Mouse (Mus musculus) liver, embryonic 14.5 days (tissue): ENCODE measurements around the gene Slc35a3. TPM values are rescaled to one million over a fixed set of nuclear protein-coding genes. Genes with fewer than 3 reads are reported as not detected.

Source experiments
- ATAC-seq: fragments of 200-750 bp; cut with Nextera tagmentation; 2 replicates; pipeline ENCODE4 v1.8.0; 2017; ENCODE audit warnings: moderate number of reproducible peaks, mild to moderate bottlenecking, moderate library complexity; ENCODE audit not compliant: insufficient read depth
- DNase-seq, 3 experiments: peaks; one replicate each; pipeline ENCODE4 v3.0.0-alpha.2; 2012 to 2013; ENCODE audit warnings: low read depth in 3 of 3, low spot score in 3 of 3
- H3K27ac ChIP-seq: fragments of 300-500 bp; sonication (generic); 2 replicates; pipeline ENCODE4 v1.5.1; 2014; ENCODE audit warnings: moderate library complexity, mild to moderate bottlenecking, control low read depth, inconsistent platforms
- H3K27me3 ChIP-seq: fragments of 300-500 bp; sonication (generic); 2 replicates; pipeline ENCODE4 v1.6.1; 2014; ENCODE audit warnings: mild to moderate bottlenecking, low read length, moderate library complexity; ENCODE audit not compliant: control insufficient read depth, insufficient read depth
- H3K36me3 ChIP-seq: fragments of 300-500 bp; sonication (generic); replicated peaks from 2 replicates; pipeline ENCODE4 v1.6.1; 2014; ENCODE audit warnings: low read depth; ENCODE audit not compliant: control insufficient read depth, insufficient read depth
- H3K4me1 ChIP-seq, 2 experiments: fragments of 200-500 bp in 1 of 2; fragments of 300-500 bp in 1 of 2; sonication (generic) in 1 of 2; replicated peaks; 2 replicates each; pipeline ENCODE4 v1.6.1; 2012 to 2014; ENCODE audit warnings: antibody characterized with exemption in 1 of 2, inconsistent platforms in 1 of 2, low read length in 1 of 2; ENCODE audit not compliant: control insufficient read depth in 2 of 2, insufficient read depth in 2 of 2
- H3K4me2 ChIP-seq: fragments of 300-500 bp; sonication (generic); 2 replicates; pipeline ENCODE4 v1.6.1; 2014; ENCODE audit warnings: low read depth, mild to moderate bottlenecking, control low read depth, moderate library complexity
- H3K4me3 ChIP-seq, 2 experiments: fragments of 200-500 bp in 1 of 2; fragments of 300-500 bp in 1 of 2; sonication (generic) in 1 of 2; 2 replicates each; pipeline ENCODE4 v1.5.1; 2012 to 2014; ENCODE audit warnings: low read depth in 2 of 2, low read length in 2 of 2, mild to moderate bottlenecking in 2 of 2, control low read depth in 1 of 2, inconsistent platforms in 1 of 2, moderate library complexity in 1 of 2; ENCODE audit not compliant: insufficient read depth in 1 of 2
- H3K9ac ChIP-seq: fragments of 300-500 bp; sonication (generic); replicated peaks from 2 replicates; pipeline ENCODE4 v1.6.1; 2014; ENCODE audit warnings: mild to moderate bottlenecking, control low read depth, moderate library complexity
- H3K9me3 ChIP-seq: fragments of 300-500 bp; sonication (generic); 2 replicates; pipeline ENCODE4 v1.6.1; 2016; ENCODE audit warnings: low read length, mixed read lengths; ENCODE audit not compliant: control insufficient read depth
- CTCF ChIP-seq: IDR thresholded peaks from 2 replicates; pipeline ENCODE4 v1.5.1; 2016; ENCODE audit warnings: antibody characterized with exemption, low read depth, control low read depth
- EP300 ChIP-seq: IDR thresholded peaks from 2 replicates; pipeline ENCODE4 v1.6.1; 2016; ENCODE audit warnings: antibody characterized with exemption, low read depth
- WGBS: fragments of 180-500 bp; shearing (Covaris S2); extraction: QIAGEN DNeasy Blood & Tissue Kit; methylation state at CpG from one replicate; pipeline ENCODE4 v1.1.7; 2014; ENCODE audit not compliant: insufficient replicate concordance; 5-methylcytosine and 5-hydroxymethylcytosine counted together
- polyA plus RNA-seq, 2 experiments: library from polyadenylated mRNA; depleted of rRNA in 1 of 2; stranded (reverse) in 1 of 2; unstranded in 1 of 2; fragments of >200 nt; fragmentation: Nextera tagmentation in 1 of 2; extraction: Ambion mirVana in 1 of 2; gene quantifications; 2 replicates each; pipeline versions ENCODE4 v1.2.1 to v1.2.3; 2012 to 2014

Slc35a3 gene
- polyA plus RNA-seq, 2 experiments, result 6.0 to 7.6 TPM

DNA sequence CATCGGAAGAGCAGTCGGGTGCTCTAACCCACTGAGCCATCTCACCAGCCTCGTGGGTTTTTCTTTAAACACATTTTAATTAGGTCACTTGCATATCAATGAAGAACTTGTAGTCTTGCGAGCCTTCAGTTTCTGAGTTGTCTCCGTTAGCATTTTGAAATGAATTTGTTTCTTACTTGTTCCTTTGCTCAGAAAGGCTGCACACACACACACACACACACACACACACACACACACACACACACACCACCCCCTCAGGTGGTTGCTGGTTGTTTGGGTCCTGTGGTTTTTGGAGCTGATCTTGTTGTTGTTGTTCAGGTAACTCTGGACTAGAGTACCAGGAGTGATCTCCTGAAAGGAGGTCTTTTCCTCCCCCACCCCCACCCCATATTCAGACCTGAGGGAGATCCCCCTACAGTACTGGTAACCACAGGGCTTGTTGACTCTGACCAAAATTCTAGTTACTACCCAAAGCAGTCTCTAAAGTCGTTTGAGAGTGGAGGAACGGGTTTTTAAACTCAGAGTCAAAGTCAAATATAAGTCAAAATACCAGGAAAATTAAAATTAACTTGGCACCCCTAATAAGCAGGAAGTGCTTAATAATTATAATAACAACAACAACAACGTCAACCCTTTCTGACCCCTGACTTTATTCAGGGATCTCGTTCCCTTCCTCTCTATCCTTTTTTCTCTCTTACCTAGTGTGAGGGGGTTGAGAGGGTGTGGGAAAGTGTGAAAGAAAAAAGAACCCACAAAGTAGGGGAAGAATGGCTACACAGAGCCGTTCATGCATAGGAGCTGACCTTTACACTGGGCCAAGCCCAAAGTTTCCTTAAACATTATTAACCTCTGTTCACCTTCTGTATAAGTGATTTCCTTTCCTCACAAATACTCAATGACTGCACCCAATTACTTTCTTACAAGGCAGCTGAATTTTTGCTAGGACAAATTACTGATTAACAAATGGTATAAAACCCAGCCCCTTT lies 11.2 kb upstream of the Slc35a3 start:
- ATAC-seq (no peak), DNase-seq (no peak)
- H3K4me3 ChIP-seq, result no peak overlapping the region
- no peaks in the 10 kb centered on the region for H3K4me1 ChIP-seq
- 60% methylated on average over 10 of the region's 10 CpGs for WGBS
- no peak overlapping the region for H3K4me2 ChIP-seq
- no peak for TF ChIP-seq CTCF
- no peak for TF ChIP-seq EP300
- no peak overlapping the region for H3K9ac ChIP-seq
- no peaks in the 10 kb centered on the region for H3K36me3 ChIP-seq
- no peaks in the 10 kb centered on the region for H3K27me3 ChIP-seq
- H3K27ac ChIP-seq, result no peak overlapping the region
- H3K9me3 ChIP-seq, result no peaks in the 10 kb centered on the region

DNA sequence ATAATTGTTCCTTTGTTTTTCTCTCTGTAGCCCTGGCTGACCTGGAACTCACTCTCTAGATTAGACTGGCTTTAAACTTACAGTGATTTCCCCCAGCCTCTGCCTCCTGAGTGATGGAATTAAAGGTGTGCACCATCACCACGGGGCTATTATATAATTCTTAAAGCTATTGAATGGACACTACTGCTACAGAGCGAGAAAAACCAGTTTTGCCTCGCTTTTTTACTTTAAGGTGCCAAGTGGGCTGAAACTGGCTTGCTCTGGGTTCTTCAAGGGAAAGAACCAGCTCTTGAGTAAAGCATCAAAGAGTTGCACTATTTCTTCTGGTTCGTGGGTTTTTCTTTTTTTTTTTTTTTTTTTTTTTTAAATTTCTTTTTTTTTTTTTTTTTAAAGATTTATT lies 10.3 kb upstream of the Slc35a3 start:
- Histone ChIP-seq H3K4me1 (no peaks in the 10 kb centered on the region), H3K9me3 (no peaks in the 10 kb centered on the region), H3K36me3 (no peaks in the 10 kb centered on the region), H3K9ac (no peak overlapping the region), H3K27ac (no peak overlapping the region), H3K4me3 (no peak overlapping the region), H3K27me3 (no peaks in the 10 kb centered on the region), H3K4me2 (no peak overlapping the region)
- no peak for DNase-seq
- TF ChIP-seq EP300 (no peak), CTCF (no peak)
- WGBS, result 59% methylated on average over 4 of the region's 4 CpGs
- ATAC-seq, result no peak

DNA sequence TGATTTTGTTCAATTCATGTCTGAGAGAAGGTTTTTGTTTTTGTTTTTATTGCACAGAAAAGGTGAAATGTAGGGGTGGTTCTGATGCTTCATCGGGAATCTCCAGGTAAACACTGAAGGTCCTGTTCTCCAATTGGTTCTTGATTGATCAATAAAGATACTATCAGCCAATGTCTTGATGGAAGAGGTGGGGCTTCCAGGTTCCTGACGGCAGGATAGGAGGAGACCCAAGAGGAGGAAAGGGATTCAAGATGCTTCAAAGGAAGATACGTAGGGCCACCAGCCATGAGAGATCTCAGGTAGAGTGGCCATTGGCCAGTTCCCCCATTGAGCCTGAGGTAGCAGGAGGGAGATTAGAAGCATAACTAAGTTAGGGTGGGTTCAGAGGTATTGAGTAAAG lies 6.3 kb upstream of the Slc35a3 start:
- no peak overlapping the region for H3K9ac ChIP-seq
- no peak overlapping the region for H3K4me2 ChIP-seq
- H3K9me3 ChIP-seq, result no peaks in the 10 kb centered on the region
- 48% methylated on average over 3 of the region's 3 CpGs for WGBS
- no peak for DNase-seq
- H3K4me3 ChIP-seq, result no peak overlapping the region
- no peaks in the 10 kb centered on the region for H3K27me3 ChIP-seq
- TF ChIP-seq CTCF (no peak), EP300 (no peak)
- no peak for ATAC-seq
- H3K27ac ChIP-seq, result no peak overlapping the region
- no peaks in the 10 kb centered on the region for H3K36me3 ChIP-seq
- no peaks in the 10 kb centered on the region for H3K4me1 ChIP-seq

DNA sequence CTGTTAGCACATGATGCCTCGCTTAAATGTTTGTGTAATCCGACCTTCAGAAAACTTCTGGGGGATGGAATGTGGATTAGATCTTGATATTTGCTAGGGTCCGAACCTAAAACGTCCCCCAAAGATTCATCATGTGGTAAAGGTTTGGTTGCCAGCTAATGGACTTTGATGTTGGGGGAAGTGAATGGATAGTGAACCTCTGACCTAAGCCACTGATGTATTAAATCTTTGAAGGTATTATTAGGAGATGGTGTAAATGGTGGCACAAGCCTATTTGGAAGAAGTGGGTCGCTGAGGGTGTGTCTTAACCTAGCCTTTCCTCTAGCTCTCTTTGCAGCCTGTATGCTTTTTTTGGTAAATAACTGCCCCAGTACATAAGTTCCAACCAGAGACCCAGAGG lies 400 bp upstream of the Slc35a3 start:
- Histone ChIP-seq H3K27ac (no peak overlapping the region), H3K9ac (peak overlapping the region; percentile 87)

DNA sequence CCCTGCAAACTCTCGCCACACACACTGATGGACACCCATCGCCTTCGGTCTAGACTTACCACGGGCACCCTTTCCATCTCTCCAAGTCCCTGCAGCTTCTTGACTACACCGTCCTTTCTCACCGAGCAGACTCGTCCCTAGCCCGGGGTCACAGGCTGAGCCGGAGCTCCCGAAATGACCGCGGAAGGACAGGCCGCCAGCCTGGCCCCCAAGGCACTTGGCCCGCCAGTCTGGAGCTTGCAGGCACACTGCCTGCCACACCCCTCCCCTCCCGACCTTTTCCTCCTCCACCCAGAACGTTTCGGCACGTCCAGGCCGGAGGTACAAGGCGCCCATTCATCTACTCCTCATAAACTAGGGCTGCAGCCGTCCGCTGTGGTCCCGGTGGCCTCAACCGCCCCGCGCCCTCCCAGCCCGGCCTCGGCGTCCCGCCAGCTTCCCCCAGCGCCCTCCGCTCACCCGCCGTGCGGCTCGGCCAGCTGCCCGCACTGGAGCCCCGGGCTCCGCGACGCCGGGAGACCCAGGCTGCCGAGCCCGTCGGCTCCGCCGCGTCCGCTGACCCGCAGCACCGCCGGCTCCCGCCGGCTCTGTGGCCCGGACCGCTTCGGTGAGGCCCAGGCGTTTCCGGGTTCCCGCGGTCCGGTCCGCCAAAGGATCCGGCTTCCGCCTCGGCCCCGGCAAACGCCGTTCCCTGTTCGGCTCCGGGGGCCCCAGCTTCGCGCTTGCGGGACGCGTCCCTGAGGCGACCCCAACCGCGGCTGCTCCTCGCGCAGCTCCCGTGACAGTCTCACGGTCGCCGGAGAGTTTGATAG lies 801 bp downstream of the Slc35a3 start:
- TF ChIP-seq CTCF (no peak), EP300 (no peak; the same call in 1 of the 2 replicates)
- DNase-seq (peak in 1 of 3 experiments; percentile 51), ATAC-seq (peak; percentile 92)

More for the DNA sequence above, 400 bp upstream of the Slc35a3 start:
- DNase-seq, result no peak
- no peaks in the 10 kb centered on the region for H3K36me3 ChIP-seq
- 26% methylated on average over 5 of the region's 5 CpGs for WGBS
- TF ChIP-seq EP300 (no peak), CTCF (no peak)
- H3K9me3 ChIP-seq, result no peaks in the 10 kb centered on the region
- H3K27me3 ChIP-seq, result no peaks in the 10 kb centered on the region
- H3K4me1 ChIP-seq, result peaks cover 16 to 18% of the 10 kb centered on the region in 2 experiments
- H3K4me2 ChIP-seq, result peak overlapping the region; percentile 87
- H3K4me3 ChIP-seq, result peak overlapping the region in 1 of 2 experiments; percentile 88; a peak in 2 of 4 replicates
- ATAC-seq, result no peak

More for the DNA sequence above, 801 bp downstream of the Slc35a3 start:
- Histone ChIP-seq H3K4me2 (peak overlapping the region; percentile 87), H3K27me3 (no peaks in the 10 kb centered on the region), H3K4me3 (peak overlapping the region; percentile 88 to 95), H3K36me3 (peaks cover 2% of the 10 kb centered on the region), H3K9ac (peak overlapping the region; percentile 87), H3K9me3 (no peaks in the 10 kb centered on the region), H3K27ac (peak overlapping the region; percentile 58), H3K4me1 (peaks cover 16 to 18% of the 10 kb centered on the region in 2 experiments)
- under 1% methylated on average over 78 of the region's 85 CpGs for WGBS
